Comparison of ENCODE assay signal across 8 mouse cellular contexts in the genomic region with DNA sequence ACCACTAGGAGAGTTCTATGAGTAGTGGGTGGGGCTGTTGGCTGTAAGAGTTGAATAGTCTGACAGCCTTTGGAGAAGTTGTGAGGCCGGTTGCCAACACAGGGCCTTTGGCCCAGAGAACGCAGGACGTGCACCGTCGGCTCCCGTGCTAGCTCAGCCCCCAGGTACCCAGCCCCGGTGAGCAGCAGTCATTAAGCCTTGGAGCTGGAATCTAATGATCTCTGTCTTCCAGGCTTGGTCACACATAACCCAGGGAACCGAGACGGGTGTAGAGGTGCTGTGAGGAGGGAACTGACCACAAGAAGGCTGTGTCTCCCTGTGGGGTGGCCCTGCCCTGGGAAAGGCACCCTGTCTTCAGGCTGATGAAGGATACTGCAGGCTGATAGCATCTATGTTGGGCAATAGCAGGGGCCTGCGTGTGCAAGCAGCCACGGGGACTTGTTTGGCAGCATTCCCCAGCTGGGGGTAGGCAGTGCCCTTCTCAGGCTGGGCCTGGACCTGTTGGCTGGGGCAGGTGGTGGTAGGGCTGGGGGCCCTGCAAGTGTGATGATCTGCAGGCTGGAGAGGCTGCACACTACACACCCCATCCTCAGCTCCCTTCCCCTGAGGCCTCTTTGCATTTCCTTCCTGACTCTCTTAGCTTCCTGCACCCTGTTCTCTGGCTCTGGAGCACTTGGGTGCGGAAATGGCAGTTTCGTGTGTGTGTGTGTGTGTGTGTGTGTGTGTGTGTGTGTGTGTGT.
DNase-seq lines count a peak whose midpoint lies in the region; ATAC-seq and TF ChIP-seq lines count a peak whose summit lies in the region.

No protein-coding gene starts in this region.

- H3K9me3 ChIP-seq in liver, embryonic 16.5 days (replicated peaks; ENCODE audit: control insufficient read depth, low read length) = no peaks in the 10 kb centered on the region

- TF ChIP-seq CTCF in left cerebral cortex, adult 2 months (IDR thresholded peaks at IDR 0.05) = no peak

- 0 out of 2 replicates have a peak overlapping the region, but pooled peaks have one; percentile 6 for H3K4me2 ChIP-seq in liver, embryonic 16.5 days (ENCODE audit: low read depth, low read length)

- 19% methylated on average over 13 of the region's 13 CpGs for WGBS in liver, embryonic 16.5 days (ENCODE audit: insufficient replicate concordance)

- H3K4me3 ChIP-seq in liver, embryonic 16.5 days (ENCODE audit: low read depth, low read length) = no peak overlapping the region
- H3K4me3 ChIP-seq in left cerebral cortex, adult 2 months = no peak overlapping the region

- DNase-seq in 416B (ENCODE audit: low read depth) = peak; percentile 55
- peak; percentile 15 for DNase-seq in T-cell, adult 2 months (ENCODE audit: low spot score)
- DNase-seq in induced T-regulatory cell, adult 2 months (ENCODE audit: low read depth) = peak; percentile 43
- DNase-seq in thymus, postnatal 36 days = peak; percentile 50 to 58
- DNase-seq in cerebellum, postnatal 14 days = no peak
- DNase-seq in left cerebral cortex, adult 2 months (ENCODE audit: extremely low spot score in 1 of 2, low spot score in 2 of 2) = no peak
- no peak for DNase-seq in right cerebral cortex, postnatal 25 days

- H3K27ac ChIP-seq in liver, embryonic 16.5 days (ENCODE audit: low read length) = peak overlapping the region; percentile 48
- no peak overlapping the region for H3K27ac ChIP-seq in left cerebral cortex, adult 2 months

- peaks cover 29% of the 10 kb centered on the region for H3K4me1 ChIP-seq in liver, embryonic 16.5 days (ENCODE audit: control insufficient read depth, low read depth, low read length)

- intact Hi-C loops in left cerebral cortex, adult 2 months (cut with DNase I) = loop anchor here (5.0 kb wide), 1 partner anchor 462 kb away; no protein-coding TSS in a partner anchor

- H3K27me3 ChIP-seq in liver, embryonic 16.5 days (ENCODE audit: control insufficient read depth, insufficient read depth, low read depth, low read length) = no peaks in the 10 kb centered on the region

- no peaks in the 10 kb centered on the region; the same call in 1 of the 2 replicates for H3K36me3 ChIP-seq in liver, embryonic 16.5 days (ENCODE audit: control insufficient read depth, insufficient read depth)

- H3K9ac ChIP-seq in liver, embryonic 16.5 days (ENCODE audit: low read depth, low read length) = no peak overlapping the region

- ATAC-seq in liver, embryonic 16.5 days (ENCODE audit: low read depth) = no peak

Comparison
In these comparisons a context has a peak if more than half of its experiments do, and no peak if none do; other contexts are left out.
1. DNase-seq: peak in 416B (single experiment), T-cell, adult 2 months (single experiment), induced T-regulatory cell, adult 2 months (single experiment) and thymus, postnatal 36 days (2 of 2); none in cerebellum, postnatal 14 days (0 of 2), left cerebral cortex, adult 2 months (0 of 2) and right cerebral cortex, postnatal 25 days (single experiment).